Mouse (Mus musculus): ENCODE data around the gene Smyd3. TPM values are rescaled to one million over a fixed set of nuclear protein-coding genes. Genes with fewer than 3 reads are reported as not detected.

Smyd3 gene
- total and polyA plus RNA-seq, 3 experiments = 2.7 to 8.1 (median 7.6) TPM

- 59% methylated on average over 11 of the region's 11 CpGs for WGBS
These were observed 83.2 kb downstream of the Smyd3 start for GRCm38 (mm10) chr1:179434443-179435260.

DNA sequence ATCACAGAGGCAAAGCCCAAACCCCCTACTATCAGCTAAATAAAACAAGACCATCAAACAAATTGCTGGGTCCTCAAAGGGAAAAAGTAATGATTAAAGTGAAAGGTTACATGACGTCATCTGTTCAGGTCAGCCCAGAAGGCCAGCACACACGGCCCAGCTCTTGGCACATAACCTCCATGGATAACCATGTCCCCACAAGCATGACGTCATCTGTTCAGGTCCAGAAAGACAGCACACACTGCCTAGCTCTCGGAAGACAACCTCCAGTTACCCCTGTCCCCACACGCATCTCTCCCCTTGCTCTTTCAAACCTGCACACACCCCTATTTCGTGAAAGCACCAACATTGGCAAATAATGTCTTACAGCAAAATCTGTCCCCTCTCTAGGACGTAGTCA lies 84.0 kb downstream of the Smyd3 start:
- Histone ChIP-seq H3K4me1 (ENCODE audit: control insufficient read depth, insufficient read depth, low read length) (no peaks in the 10 kb centered on the region), H3K79me2 (replicated peaks; ENCODE audit: control insufficient read depth, insufficient read depth, low read length) (no peaks in the 10 kb centered on the region), H3K9ac (ENCODE audit: low read depth, low read length) (no peak overlapping the region), H3K27me3 (ENCODE audit: control insufficient read depth, insufficient read depth, low read length) (no peaks in the 10 kb centered on the region), H3K4me3 (no peak overlapping the region), H3K27ac (no peak overlapping the region), H3K36me3 (ENCODE audit: control insufficient read depth, insufficient read depth, low read length) (no peaks in the 10 kb centered on the region; the same call in 1 of the 2 replicates)
- no peak for TF ChIP-seq POLR2A (IDR thresholded peaks at IDR 0.05; ENCODE audit: insufficient read depth, low read depth, low read length)
- TF ChIP-seq CTCF (IDR thresholded peaks at IDR 0.05) = no peak
- TF ChIP-seq EP300 (IDR thresholded peaks at IDR 0.05; ENCODE audit: insufficient read depth, low read depth, low read length) = no peak
- DNase-seq = no peak
- 71% methylated on average over 7 of the region's 7 CpGs for WGBS
- intact Hi-C loops (cut with DNase I) = no loop called here

More at GRCm38 (mm10) chr1:179434443-179435260, 83.2 kb downstream of the Smyd3 start:
- Histone ChIP-seq H3K79me2 (replicated peaks; ENCODE audit: control insufficient read depth, insufficient read depth, low read length) (no peaks in the 10 kb centered on the region), H3K27me3 (ENCODE audit: control insufficient read depth, insufficient read depth, low read length) (no peaks in the 10 kb centered on the region), H3K9ac (ENCODE audit: low read depth, low read length) (no peak overlapping the region), H3K27ac (no peak overlapping the region), H3K4me1 (ENCODE audit: control insufficient read depth, insufficient read depth, low read length) (no peaks in the 10 kb centered on the region), H3K4me3 (no peak overlapping the region), H3K36me3 (ENCODE audit: control insufficient read depth, insufficient read depth, low read length) (no peaks in the 10 kb centered on the region; the same call in 1 of the 2 replicates)
- no peak for DNase-seq
- TF ChIP-seq POLR2A (IDR thresholded peaks at IDR 0.05; ENCODE audit: insufficient read depth, low read depth, low read length) = no peak
- no peak for TF ChIP-seq CTCF (IDR thresholded peaks at IDR 0.05)
- no peak for TF ChIP-seq EP300 (IDR thresholded peaks at IDR 0.05; ENCODE audit: insufficient read depth, low read depth, low read length)
- intact Hi-C loops (cut with DNase I) = no loop called here

DNA sequence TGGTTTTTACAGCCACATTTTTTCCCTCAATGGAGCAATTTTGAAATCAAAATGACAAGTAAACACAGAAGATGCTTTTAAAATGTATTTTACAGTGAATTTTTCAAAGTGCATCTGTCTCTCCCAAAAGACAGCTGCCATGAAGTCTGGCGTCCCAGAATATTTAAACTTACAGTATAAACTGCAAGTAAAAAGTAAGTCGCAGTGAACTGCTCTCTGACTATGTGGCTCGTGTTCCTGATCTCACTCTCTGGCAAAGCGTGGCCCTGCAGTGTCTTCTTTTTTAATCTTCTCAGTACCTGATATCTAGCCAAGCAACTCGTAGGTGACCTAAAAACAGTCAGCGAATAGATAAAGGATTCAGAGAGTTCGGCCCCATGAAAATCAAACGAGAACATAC lies 84.5 kb downstream of the Smyd3 start:
- H3K27ac ChIP-seq = no peak overlapping the region
- H3K4me3 ChIP-seq = no peak overlapping the region
- TF ChIP-seq EP300 (IDR thresholded peaks at IDR 0.05; ENCODE audit: insufficient read depth, low read depth, low read length) (no peak), CTCF (IDR thresholded peaks at IDR 0.05) (no peak), POLR2A (IDR thresholded peaks at IDR 0.05; ENCODE audit: insufficient read depth, low read depth, low read length) (no peak)
- no peaks in the 10 kb centered on the region for H3K4me1 ChIP-seq (ENCODE audit: control insufficient read depth, insufficient read depth, low read length)
- no peak overlapping the region for H3K9ac ChIP-seq (ENCODE audit: low read depth, low read length)
- H3K27me3 ChIP-seq (ENCODE audit: control insufficient read depth, insufficient read depth, low read length) = no peaks in the 10 kb centered on the region
- no peak for DNase-seq
- 82% methylated on average over 8 of the region's 8 CpGs for WGBS
- H3K36me3 ChIP-seq (ENCODE audit: control insufficient read depth, insufficient read depth, low read length) = no peaks in the 10 kb centered on the region; the same call in 1 of the 2 replicates
- intact Hi-C loops (cut with DNase I) = no loop called here
- no peaks in the 10 kb centered on the region for H3K79me2 ChIP-seq (replicated peaks; ENCODE audit: control insufficient read depth, insufficient read depth, low read length)

DNA sequence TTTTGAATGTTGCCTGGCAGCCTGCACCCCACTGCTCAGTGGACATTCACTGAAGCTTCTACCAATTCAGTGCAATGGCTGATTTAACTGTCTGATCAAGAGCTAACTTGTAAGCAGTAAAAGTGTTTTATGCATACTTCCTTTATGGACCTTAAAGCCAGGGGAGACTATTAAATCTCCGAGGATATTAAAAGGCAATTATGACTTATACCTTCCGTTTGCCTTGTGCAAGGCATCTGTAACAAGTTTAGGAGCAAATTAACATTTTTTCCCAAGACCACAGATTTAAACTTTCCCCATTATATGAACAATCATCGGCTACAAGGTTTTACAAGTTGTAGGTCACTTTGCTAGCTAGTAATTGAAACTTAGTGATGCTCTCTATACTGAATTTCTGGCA lies 87.8 kb downstream of the Smyd3 start:
- Histone ChIP-seq H3K9ac (ENCODE audit: low read depth, low read length) (no peak overlapping the region), H3K27ac (no peak overlapping the region), H3K79me2 (replicated peaks; ENCODE audit: control insufficient read depth, insufficient read depth, low read length) (no peaks in the 10 kb centered on the region), H3K27me3 (ENCODE audit: control insufficient read depth, insufficient read depth, low read length) (no peaks in the 10 kb centered on the region), H3K4me1 (ENCODE audit: control insufficient read depth, insufficient read depth, low read length) (no peaks in the 10 kb centered on the region), H3K4me3 (no peak overlapping the region), H3K36me3 (ENCODE audit: control insufficient read depth, insufficient read depth, low read length) (no peaks in the 10 kb centered on the region; the same call in 1 of the 2 replicates)
- TF ChIP-seq POLR2A (IDR thresholded peaks at IDR 0.05; ENCODE audit: insufficient read depth, low read depth, low read length) (no peak), CTCF (IDR thresholded peaks at IDR 0.05) (no peak), EP300 (IDR thresholded peaks at IDR 0.05; ENCODE audit: insufficient read depth, low read depth, low read length) (no peak)
- DNase-seq = no peak
- intact Hi-C loops (cut with DNase I) = no loop called here
- 94% methylated on average over 3 of the region's 3 CpGs for WGBS

GRCm38 (mm10) chr1:179424879-179425472 lies 92.9 kb downstream of the Smyd3 start:
- Histone ChIP-seq H3K27me3 (ENCODE audit: control insufficient read depth, insufficient read depth, low read length) (no peaks in the 10 kb centered on the region), H3K79me2 (replicated peaks; ENCODE audit: control insufficient read depth, insufficient read depth, low read length) (no peaks in the 10 kb centered on the region), H3K4me1 (ENCODE audit: control insufficient read depth, insufficient read depth, low read length) (no peaks in the 10 kb centered on the region), H3K36me3 (ENCODE audit: control insufficient read depth, insufficient read depth, low read length) (no peaks in the 10 kb centered on the region), H3K9ac (ENCODE audit: low read depth, low read length) (no peak overlapping the region), H3K4me3 (no peak overlapping the region), H3K27ac (no peak overlapping the region)
- intact Hi-C loops (cut with DNase I) = no loop called here
- 95% methylated on average over 12 of the region's 12 CpGs for WGBS
- TF ChIP-seq EP300 (IDR thresholded peaks at IDR 0.05; ENCODE audit: insufficient read depth, low read depth, low read length) = no peak
- TF ChIP-seq CTCF (IDR thresholded peaks at IDR 0.05) = no peak
- TF ChIP-seq POLR2A (IDR thresholded peaks at IDR 0.05; ENCODE audit: insufficient read depth, low read depth, low read length) = no peak
- no peak for DNase-seq

- Histone ChIP-seq H3K9ac (ENCODE audit: low read depth, low read length) (no peak overlapping the region), H3K4me1 (ENCODE audit: control insufficient read depth, insufficient read depth, low read length) (no peaks in the 10 kb centered on the region), H3K27ac (no peak overlapping the region), H3K27me3 (ENCODE audit: control insufficient read depth, insufficient read depth, low read length) (no peaks in the 10 kb centered on the region), H3K79me2 (replicated peaks; ENCODE audit: control insufficient read depth, insufficient read depth, low read length) (no peaks in the 10 kb centered on the region), H3K4me3 (no peak overlapping the region), H3K36me3 (ENCODE audit: control insufficient read depth, insufficient read depth, low read length) (no peaks in the 10 kb centered on the region)
- TF ChIP-seq EP300 (IDR thresholded peaks at IDR 0.05; ENCODE audit: insufficient read depth, low read depth, low read length) (no peak), CTCF (IDR thresholded peaks at IDR 0.05) (no peak), POLR2A (IDR thresholded peaks at IDR 0.05; ENCODE audit: insufficient read depth, low read depth, low read length) (no peak)
- intact Hi-C loops (cut with DNase I) = no loop called here
- 86% methylated on average over 4 of the region's 4 CpGs for WGBS
- DNase-seq = no peak
These were observed 98.8 kb downstream of the Smyd3 start for GRCm38 (mm10) chr1:179419091-179419490.
